Mouse (Mus musculus) spleen, adult 2 months (tissue): ENCODE results near the gene Pigt.

Experiments
- CTCF ChIP-seq: fragments of 200-500 bp; IDR thresholded peaks from 2 replicates; pipeline ENCODE4 v1.5.1; 2011; ENCODE audit warnings: mild to moderate bottlenecking, inconsistent platforms; ENCODE audit not compliant: insufficient read depth, insufficient read length, insufficient replicate concordance; ENCODE audit errors: extremely low read depth
- POLR2A ChIP-seq: fragments of 200-500 bp; IDR thresholded peaks from 2 replicates; pipeline ENCODE4 v1.6.1; 2011; ENCODE audit warnings: low read depth, low read length, inconsistent platforms

- TF ChIP-seq POLR2A = no peak
- no peak for TF ChIP-seq CTCF
Observed at GRCm38 (mm10) chr2:164537003-164537402, 39.7 kb downstream of the Pigt start.
